Mouse (Mus musculus): ENCODE measurements at regions not wholly inside any gene's neighbourhood (a gene's known extent, or its start where the extent isn't known, plus 50 kb on each side); places are given as distances from the start of the nearest gene placed in this dataset.

DNA sequence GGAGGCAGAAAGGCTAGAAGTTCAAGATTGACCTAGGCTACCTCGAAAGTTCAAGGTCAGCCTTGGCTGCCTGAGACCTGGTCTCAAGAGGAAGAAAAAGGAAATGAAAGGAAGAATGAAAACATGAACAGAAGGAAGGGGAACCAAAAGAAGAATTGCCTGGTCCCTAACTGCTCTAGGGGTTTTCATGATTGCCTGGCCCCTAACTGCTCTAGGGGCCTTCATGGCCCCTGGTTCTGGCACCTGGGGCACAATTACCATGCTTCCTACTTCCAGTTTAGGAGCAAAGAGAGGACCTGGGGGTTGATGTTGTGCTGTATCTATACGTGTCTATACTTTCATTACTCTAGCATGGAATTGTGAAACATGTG, 132.8 kb downstream of the Cd24a start:
- no peak for DNase-seq (ENCODE audit: low spot score in 2 of 2)

DNA sequence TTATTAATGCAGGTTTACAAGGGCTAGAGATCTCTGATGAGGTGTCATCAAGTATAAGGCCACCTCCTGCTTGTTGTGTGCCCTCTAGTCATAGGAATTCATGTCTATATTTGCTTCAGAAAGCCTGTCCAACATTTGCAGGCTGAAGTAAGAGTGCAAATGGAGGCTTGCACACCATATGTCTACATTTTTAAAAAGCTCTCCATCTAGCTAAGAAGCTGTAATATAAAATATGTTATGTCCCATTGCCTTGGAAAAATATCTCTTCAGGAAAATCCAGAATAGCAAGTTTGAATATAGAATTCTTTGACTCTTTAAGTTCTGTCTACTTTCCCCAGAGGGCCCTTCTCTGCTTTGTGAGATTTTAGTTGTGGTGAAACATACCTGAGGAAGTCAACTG, 134.6 kb downstream of the Cd24a start:
- DNase-seq (ENCODE audit: low spot score in 2 of 2), result no peak

DNA sequence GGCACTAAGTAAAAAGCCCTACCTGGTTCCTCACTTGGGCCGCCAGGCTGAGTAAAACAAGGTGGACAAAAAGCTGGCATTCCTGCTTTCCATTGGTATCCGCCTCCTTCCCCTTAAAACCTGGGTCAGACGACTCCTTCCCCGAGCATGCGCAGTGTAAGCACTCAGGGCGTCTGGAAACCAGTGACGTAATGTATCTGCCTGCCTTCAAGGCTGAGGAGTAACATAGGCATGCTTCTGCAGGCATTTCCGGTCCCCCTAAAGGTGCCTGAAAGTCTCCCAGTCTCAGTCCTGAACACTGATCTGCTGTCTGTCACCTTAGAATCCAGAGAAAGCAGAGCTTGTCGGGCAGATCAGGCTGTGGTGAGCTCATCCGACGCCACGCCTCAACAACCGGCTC, 140.7 kb downstream of the Cd24a start:
- DNase-seq (ENCODE audit: low spot score in 2 of 2), result no peak

DNA sequence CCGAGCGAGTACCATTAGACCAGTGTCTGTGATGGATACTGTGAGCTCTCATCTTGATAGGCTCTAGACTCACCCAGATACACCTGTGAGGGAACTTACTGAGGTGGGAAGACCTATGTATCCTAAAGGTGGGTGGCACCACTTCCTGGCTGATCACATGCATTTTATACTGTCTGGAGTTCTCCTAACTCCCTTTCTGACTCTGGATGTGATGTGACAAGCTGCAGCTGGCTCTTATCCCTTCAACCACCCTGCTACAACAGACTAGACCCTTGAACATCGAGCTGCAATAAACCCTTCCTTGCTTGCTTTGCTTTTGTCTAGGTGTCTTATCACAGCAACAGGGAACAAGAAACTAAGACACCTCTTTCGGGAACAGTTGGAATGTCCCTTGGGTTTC, 143.3 kb downstream of the Cd24a start:
- DNase-seq (ENCODE audit: low spot score in 2 of 2), result no peak

DNA sequence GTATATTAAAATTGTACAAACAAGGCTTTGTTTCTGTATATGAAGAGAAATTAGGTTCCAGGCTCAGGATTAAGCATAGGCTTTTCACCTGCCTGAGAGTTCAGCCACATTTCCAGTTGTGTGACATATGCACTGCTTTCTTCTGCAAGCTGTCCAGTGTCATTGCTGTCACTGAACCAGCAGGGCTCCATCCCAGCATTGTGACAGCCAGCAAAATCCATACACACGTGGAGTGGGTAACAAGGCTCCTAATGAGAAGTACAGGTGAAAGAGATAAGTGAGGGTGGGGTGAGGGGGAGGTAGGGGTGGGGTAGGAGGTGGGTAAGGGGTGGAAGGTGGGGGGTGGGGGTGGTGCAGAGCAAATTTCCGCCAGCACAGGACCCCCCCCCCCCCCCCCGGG, 144.1 kb downstream of the Cd24a start:
- no peak for DNase-seq (ENCODE audit: low spot score in 2 of 2)

DNA sequence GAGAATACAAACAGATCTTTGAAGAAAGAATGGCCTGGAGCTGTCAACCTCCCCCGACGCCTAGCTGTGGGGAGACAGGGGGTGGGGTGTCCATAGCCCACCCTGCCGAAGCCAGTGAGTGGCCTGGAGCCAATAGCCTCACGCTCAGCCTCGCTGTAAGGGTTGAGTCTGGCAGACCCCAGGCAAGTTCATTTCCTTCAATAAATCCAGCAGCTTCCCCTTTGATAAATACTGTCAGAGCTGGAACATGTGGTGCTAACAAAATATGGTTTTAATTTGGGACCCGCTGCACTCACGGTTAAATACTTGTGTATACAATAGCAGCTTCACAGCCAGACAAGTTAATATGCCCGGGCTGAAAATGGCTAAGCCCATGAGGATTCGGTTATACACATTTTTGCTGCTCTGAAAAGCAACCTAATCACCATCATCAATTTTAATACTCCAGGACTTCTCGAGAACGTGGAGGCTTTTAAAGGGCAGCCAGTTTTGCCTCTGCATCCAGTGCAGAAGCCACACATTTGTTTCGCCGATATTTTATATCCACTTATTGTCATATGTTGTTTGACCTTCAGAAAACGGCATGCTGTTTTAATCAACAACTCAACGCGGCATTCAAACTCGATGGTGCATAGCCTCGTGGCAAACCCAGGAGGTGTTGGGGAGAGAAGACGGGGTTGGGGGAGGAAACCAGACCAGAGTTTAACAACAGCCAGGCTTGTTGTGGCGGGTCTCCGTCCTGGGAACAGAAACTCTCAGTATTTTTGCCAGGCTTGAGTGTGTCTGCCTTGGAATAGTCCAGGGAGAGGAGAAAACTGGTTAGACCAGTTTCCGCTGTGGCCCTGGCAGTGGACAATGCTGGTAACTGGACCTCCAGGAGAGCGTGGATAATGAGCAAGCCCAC, 144.9 kb downstream of the Cd24a start:
- DNase-seq (ENCODE audit: low spot score in 2 of 2), result no peak

DNA sequence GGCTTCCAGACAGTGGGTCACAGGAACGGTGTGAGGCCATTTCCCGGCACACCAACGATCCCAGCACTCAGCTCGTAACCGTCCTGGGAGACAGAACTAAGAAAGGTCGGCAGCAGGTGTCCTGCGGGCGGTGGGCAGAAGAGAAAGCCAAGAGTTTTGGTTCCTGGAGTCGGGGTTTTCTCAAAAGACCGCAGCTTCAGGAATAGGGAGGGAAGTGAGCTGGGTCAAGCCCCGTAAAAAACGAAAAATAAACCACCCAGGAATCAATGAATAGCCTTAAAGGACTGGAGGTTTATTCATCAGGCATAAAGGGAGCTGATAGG, 145.5 kb downstream of the Cd24a start:
- DNase-seq (ENCODE audit: low spot score in 2 of 2), result no peak

DNA sequence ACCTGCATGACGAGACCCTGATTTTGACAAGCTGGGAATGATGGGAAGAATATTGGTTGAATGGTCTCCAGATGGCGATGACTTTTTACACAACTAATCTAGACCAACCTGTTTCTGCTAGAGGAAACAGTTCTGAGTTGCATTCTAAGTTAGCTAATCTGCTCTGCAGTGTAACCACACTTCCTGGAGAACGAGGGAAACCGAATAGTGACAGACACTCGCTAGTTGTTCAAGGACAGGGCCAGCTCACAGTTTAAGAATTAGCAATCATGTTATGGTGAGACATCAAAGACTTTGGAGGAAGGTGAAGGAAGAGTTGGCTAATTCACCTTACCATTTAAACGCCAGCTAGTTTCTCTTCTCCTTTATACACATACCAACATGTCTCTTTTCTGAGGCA, 149.7 kb downstream of the Cd24a start:
- no peak for DNase-seq (ENCODE audit: low spot score in 2 of 2)

DNA sequence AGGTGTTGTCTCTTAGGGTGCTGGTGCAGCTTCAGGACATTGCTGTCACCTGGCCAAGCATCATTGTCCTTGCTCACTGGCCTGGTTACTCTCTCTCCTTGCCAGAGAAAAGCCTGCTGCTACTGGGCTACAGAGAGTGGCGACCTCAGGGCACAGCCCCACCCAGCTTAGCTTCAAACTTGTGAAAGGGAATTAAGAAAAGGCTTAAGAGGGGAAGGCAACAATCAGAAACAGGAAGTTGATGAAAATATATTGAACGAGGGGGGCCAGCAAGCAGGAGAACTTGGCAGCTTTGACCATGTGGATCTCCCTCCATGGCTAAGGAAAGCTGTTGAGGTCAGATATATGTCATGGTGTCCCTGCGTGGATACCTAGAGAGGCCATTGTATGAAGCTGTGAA, 151.1 kb downstream of the Cd24a start:
- DNase-seq (ENCODE audit: low spot score in 2 of 2), result no peak

DNA sequence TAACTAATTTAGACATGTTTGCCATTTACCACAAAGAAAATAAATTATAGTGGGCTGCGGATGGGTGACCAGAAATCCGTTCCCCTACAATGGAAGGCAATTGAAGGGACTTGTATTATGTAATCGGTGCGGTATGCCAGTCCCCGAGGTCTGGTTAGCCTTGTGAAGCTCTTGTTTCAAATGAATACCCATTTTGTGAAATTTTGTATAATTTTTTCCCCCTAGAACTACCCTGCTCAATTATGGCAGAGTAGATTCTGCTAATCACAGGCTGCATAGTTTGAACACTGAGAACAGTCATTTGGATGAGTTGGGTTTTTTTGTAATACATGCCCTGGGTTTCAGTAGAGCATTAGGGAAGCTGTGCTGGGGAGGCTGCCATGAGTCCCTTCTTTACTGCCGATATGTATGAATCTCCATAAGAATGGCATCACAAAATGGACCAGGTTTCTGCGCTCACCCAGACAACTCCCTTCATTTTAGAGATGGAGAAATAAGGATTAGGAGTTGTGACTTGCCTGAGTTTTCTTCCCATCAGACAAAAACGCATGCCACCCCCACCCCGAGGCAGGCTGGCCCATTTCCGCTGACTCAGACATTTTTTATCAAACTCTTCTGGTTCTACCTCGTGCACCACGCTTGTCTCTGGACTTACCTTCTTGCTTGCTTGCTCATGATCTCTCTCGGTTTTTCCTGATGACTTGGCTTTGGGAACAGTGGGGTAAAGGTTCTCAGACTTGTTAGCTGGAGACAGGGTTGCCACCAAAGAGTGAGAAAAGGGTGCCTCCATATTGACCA, 155.7 kb downstream of the Cd24a start:
- DNase-seq (ENCODE audit: low spot score in 2 of 2), result no peak

DNA sequence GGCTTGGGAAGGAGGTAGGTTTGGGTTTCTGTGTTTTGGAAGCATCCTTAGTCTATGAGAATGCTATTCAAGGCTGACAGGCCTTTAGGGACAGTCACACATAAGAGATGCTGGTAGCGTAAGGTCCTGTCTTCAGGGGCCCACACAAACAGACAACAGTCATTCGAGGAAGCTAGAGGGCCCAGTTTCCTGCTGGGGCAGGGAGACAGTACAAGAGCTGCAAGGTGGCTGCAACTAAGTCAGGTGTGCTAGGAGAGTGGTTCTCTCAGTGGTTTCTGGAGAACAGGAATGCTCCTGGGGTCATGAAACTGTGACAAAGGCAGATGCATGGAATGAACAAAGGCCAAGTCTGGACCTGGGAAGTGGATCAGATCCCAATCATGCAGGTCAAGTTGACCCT, 161.1 kb downstream of the Cd24a start:
- DNase-seq (ENCODE audit: low spot score in 2 of 2), result no peak

DNA sequence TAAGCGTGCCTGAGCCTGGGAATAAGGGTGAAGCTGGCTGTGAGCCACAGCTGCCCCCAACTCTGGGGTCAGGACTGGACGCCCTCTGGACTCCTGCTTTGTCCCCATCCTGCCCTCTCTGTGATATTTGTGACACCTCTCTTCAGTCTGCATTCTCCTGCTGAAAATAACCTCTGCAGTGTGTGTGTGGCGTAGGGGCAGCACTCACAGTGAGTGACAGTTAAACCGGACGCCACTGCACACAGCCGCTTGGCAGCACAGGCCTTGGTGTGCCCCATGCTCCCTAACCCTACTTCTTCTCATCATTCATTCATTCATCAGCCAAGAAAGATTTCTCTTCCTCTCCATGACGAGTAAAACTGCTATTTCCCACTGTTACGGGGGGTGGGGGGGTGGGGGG, 161.6 kb downstream of the Cd24a start:
- no peak for DNase-seq (ENCODE audit: low spot score in 2 of 2)

DNA sequence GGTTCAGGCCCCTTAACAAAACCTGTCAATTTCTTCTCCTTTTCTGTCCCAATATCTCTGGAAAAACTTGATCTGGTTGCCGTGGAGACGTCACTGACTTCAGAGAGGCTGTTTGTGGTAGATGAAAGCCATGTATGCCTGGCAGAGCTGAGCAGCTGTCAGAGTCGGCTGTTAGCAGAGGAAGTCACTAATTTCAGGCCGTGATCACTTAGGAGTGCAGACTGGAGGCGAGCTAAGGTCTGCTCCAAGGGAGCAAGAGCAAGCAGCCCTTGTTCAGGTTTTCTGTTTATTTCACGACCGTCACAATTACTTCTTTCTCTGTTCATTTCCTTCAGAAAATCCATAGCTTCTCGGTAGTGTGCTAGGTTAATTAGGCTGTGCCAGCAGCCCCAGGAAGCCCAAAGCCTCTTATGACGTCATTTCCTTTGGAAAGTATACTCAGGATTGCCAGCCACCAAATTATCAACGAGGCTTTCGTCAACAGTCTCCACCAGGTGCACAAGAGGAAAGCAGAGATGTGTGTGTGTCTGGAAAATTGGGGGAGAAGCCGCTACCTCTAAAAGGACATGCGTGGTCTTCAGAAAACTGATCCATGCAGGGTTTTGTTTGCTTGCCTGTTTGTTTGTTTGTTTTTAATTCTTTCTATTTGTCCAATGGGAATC, 161.2 kb downstream of the Qrsl1 start:
- no peak for DNase-seq (ENCODE audit: low spot score in 2 of 2)

DNA sequence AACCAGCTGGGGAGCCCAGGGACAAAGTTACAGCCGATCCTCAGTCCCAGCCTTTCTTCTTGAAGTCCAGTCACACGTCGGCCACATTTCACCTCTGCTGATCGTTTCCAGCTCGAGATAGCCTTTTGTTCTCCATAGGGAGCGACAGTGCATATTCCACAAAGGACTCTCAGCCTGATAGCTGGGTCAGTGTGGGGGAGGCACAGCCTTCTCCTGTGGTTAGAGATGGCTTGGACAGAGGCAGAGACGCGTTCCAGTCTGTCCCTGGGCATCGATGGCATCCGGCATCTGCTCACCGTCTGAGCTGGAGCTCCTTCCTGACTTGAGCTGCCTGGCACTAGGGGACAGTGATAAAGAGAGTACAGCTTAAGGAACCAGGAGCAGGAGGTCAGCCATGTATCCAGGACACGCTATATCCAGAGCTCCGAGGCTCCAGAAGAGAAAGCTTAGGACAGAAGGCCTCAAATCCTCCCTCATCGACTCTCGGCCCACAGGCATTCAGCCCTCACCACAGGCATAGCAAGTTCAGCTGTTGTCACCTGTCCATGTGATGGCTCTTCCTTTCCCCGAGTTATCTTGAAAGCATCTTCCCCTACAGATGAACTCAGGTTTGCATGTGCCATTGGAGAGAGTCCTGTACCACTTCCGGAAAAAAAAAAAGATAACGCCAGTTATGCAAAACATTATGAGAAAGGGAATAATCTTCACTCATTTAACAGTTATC, 160.0 kb downstream of the Qrsl1 start:
- no peak for DNase-seq (ENCODE audit: low spot score in 2 of 2)

DNA sequence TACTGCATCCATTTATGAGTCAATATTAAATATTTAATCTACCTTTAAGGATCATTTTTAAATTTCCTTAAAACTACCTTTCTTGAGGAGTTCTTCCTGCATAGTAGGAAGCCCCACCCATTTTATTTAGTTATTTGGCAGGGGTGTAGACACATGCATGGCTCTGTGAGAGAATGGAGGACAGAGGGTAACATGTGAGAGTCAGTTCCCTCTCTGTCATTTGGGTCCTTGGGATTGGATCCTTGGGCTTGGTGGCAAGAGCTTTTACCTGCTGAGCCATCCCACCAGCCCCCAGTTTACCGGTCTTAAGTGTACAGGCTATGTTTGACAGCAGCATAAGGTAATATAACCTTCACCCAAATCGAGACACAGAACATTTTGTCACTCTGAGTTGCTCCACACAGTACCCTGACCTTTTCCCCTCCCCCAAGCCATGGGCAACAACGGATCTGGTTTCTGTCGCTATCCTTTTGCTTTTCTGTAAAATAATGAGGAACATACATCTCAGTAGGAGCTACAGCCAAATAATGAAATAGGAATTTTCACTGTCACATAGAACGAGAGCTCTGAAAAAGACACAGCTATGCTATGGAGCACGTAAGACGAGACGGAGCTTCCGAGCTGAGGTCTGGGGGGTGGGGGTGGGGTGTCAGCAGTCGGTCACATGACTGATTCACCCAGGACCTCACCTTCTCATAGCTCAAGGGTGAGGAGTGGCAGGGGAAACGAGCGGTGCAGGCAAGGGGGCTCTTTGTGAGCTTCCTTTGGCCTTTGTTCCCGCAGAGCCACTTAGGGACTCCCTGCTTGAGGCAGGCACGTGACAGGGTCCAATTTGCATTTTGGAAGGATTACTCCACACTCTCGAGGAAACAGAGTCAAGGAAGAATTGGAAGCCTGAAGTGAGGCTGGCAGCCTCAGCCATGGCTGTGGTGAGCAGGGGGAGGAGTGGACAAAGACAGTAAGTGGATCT, 159.2 kb downstream of the Qrsl1 start:
- DNase-seq (ENCODE audit: low spot score in 2 of 2), result no peak

DNA sequence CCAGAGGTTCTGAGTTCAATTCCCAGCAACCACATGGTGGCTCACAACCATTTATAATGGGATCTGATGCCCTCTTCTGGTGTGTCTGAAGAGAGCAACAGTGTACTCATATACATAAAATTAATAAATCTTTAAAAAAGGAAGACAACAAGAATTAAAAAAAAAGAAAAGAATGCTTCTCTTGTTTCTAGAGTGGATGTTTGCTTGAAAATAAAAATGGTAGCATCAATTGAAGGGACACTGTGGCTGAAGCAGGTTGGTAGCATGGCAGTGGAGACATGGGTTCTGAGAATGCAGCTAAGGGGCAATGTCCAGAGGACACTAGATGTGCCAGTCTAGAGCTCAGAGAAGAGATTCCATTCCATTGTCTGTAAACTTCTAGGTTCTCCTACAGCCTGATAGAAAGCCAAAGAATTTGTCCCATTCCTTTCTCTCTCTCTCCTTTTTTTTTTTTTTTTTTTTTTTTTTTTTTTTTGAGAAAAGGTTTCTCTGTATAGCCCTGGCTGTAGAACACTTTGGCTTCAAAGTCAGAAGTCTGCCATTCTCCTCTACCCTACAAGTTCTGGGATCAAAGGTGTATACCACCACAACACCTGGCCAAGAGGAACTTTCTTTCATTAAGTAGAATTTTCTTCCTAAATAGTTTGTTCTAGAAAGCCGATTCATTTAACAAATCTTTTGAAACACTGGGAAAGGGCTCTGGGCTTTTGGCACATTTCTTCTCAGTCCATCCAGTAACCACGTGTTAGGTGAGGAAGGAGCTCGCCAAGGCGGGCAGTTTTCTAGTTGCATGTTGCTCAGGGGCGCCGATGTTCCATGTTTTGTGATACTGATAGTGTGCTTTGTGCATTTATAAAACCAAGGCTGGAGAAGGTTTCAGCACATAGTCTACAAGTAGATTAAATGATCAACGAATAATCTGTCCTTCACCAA, 158.1 kb downstream of the Qrsl1 start:
- DNase-seq (ENCODE audit: low spot score in 2 of 2), result no peak

DNA sequence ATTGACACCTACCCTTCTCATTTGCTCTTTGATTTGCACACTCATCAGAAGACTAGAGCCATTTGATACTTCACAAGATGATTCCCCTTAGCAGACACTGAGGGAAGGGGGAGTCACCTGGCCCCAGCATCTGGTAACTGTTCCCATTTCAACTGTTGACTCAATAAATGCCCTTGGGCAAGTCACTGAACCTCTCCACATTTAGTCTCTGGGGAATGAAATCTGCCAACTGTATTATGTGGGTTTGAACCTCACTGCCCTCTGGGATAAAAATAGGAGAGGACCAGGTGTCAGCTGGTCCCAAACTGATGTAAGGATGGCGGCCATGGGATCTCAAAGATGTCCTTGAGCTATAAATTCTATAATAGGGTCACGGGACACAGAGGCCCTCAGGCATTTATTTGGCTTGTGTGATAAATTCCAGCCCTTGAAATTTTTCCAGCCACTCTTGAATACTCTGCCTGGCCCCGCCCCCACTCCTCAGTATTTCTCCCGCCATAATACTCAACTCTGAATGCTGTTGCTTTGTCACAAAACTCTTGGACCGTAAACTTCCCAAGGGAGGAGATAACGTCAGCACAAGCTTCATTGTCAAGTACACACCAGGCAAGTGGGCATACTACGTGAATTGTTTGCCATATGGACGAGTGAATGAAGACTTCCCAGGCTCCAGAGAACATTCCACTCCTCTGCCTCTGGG, 155.5 kb downstream of the Qrsl1 start:
- no peak for DNase-seq (ENCODE audit: low spot score in 2 of 2)

DNA sequence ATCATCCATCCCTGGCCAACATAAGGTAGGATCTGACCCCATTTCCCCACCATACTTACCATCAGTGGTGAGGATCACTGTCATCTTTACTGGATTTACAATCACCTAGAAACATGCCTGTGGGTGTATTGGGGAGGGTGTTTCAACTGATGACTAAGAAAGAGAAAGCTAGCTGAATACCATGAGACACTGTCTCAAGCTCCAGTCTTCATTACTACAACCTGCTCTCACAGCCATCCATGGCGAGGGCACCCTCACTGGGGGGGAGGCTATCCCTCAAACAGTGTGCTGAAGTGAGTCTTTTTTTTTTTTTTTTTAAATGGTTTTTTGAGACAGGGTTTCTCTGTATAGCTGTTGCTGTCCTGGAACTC, 154.9 kb downstream of the Qrsl1 start:
- no peak for DNase-seq (ENCODE audit: low spot score in 2 of 2)

DNA sequence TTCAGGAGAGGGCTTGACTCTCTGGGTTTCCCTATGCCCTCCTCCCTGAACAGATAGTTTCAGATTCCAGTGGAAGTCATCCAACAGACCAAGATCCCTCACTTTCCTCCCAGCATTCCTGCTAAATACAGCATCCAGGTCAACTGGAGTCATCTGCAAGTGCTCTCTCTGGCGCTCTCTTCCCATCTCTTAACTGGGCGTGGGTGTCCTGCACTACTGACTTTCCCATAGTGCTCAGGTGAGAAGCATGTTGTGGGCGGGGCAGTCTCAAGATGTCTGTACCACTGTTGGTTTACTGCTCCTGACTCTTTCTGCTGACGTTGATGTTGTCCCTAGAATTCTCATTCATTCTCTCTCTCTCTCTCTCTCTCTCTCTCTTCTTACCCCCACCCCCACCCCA, 154.0 kb downstream of the Qrsl1 start:
- no peak for DNase-seq (ENCODE audit: low spot score in 2 of 2)

Measured in gastrocnemius, postnatal 4 days (tissue).